Mouse (Mus musculus) telencephalon, adult 2 months (tissue): ENCODE data around the gene Zfp64.
A peak's percentile ranks its signal among the peaks of the same experiment; 100 is the strongest.
"Not testable (repeated sequence)": the region's sequence is repeated elsewhere in the genome, so short reads cannot be mapped to it uniquely, and the experiment has no call there.

Source experiments
- DNase-seq: peaks from one replicate; pipeline ENCODE4 v3.0.0-alpha.2; 2011; ENCODE audit warnings: low read depth, low spot score

The Zfp64 gene

GRCm38 (mm10) chr2:168895531-168895930 lies 59.9 kb downstream of the Zfp64 start:
- DNase-seq = peak; percentile 42

GRCm38 (mm10) chr2:168894738-168895137 lies 60.6 kb downstream of the Zfp64 start:
- no peak for DNase-seq

GRCm38 (mm10) chr2:168892057-168892456 lies 63.3 kb downstream of the Zfp64 start:
- no peak for DNase-seq

GRCm38 (mm10) chr2:168884641-168885040 lies 70.7 kb downstream of the Zfp64 start:
- DNase-seq = no peak

GRCm38 (mm10) chr2:168882997-168883396 lies 72.4 kb downstream of the Zfp64 start:
- no peak for DNase-seq

DNA sequence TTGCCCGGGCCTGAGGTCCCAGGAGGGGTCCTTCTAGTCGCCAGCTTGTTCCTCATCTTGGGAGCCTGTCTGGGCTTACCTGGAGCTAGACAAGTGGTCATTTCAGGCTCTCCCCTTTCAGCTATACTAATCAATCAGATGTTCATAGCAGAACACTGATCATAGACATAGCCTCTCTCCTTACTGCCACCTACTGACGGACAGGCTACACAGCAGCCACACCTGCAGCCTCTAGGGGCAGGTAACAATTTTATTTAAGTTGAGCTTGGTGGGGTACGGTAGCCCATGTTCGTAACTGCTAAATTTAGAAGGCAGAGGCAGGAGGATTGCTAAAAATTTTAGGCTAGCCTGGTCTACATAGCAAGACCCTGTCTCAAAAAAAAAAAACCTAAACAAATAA lies 73.5 kb downstream of the Zfp64 start:
- DNase-seq = no peak

DNA sequence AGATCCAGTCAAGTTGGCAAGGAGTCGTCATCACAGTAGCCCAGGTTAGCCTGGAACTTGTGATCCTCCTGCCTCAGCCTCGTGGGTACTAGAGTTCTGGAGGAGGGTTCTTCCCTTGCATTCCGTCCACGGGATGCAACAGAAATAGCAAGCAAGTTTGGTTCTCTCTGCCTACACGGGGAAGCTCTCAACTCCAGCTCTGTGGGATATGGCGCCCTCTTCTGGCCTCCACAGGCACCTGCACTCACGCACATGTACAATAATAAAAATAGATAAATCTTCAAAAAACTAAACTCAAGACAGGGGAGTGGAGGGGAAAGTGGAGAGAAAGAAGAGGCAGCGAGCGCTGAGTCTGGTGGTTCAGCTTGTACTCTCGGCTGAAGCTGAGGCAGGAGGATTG lies 75.8 kb downstream of the Zfp64 start:
- DNase-seq = no peak

DNA sequence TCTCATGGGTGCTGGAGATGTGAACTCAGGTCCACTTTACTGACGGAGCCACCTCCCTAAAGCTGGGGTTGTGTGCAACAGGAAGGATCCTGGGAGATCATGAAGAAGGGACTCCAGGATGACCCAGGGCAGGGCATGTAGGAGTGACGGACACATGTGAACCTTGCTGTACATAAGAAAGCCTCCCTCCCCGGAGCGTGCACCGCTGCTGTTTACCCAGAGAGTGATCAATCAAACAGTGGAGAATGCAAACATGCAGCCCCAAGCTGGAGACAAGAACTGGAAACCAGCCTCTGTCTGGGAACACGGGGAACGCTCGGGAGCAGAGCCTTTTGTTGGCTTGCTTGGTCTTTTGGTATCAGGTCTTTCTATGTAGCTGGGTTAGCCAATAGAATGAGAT lies 76.7 kb downstream of the Zfp64 start:
- no peak for DNase-seq

- no peak for DNase-seq
Observed at GRCm38 (mm10) chr2:168878158-168878557, 77.2 kb downstream of the Zfp64 start.

- DNase-seq = no peak
Observed at GRCm38 (mm10) chr2:168876631-168877030, 78.8 kb downstream of the Zfp64 start.

GRCm38 (mm10) chr2:168874498-168874897 lies 80.9 kb downstream of the Zfp64 start:
- DNase-seq = no peak

- no peak for DNase-seq
Observed at GRCm38 (mm10) chr2:168871767-168872511, 83.4 kb downstream of the Zfp64 start.

DNA sequence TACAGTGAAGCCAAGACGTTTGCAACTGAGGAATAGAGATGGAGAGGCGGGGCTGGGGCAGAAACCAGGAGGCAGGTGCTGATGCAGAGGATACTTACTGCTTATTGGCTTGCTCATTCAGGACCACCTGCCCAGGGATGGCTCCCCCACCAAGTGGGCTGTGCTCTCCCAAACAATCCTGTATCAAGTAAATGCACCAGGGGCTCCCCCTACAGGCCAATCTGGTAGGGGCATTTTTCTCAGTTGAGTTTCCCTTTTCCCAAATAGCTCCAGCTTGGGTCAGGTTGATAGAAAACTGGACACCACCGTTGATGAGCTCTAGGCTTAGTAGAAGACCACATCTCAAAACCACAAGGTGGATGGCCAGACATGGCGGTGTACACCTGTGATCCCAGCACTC lies 84.9 kb downstream of the Zfp64 start:
- DNase-seq = no peak

DNA sequence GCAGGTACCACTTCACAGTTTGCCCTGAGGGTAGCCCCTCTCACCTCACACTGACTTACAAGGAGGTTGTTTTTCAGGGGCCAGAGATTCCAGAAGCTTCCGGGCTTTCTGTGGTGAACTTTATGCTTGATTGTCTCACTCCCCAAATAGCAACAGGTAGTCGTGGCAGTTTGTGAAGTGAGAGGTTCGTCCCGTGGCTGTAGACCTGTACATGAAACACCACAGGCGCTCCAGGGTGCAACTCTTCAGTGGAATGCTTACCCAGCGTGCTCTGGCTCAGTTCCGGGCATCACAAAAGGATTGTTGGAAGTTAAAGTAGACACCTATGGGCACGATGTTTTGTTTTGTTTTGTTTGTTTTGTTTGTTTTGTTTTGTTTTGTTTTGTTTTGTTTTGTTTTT lies 88.4 kb downstream of the Zfp64 start:
- no peak for DNase-seq

GRCm38 (mm10) chr2:168866436-168866835 lies 89.0 kb downstream of the Zfp64 start:
- DNase-seq = no peak

- DNase-seq = no peak
Observed at GRCm38 (mm10) chr2:168864905-168865304, 90.5 kb downstream of the Zfp64 start.

DNA sequence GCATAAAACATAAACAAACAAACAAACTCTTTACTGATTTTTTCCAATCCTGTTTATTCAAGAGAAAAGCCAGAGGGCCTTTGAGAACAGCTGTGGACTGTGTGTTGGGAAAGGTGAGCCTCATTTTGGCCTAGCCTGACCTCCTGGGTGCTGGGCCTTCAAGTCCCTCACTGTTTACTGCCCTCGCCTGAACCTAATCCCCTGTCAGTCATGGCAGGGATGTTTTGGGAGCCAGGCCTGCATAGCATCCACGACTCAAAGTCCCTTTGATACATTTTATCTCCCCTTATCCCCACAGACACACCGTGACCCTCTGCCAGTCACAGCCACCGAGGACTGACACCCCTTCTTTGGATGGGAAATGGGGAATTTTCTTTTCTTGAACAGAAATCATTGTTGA lies 92.7 kb downstream of the Zfp64 start:
- no peak for DNase-seq

DNA sequence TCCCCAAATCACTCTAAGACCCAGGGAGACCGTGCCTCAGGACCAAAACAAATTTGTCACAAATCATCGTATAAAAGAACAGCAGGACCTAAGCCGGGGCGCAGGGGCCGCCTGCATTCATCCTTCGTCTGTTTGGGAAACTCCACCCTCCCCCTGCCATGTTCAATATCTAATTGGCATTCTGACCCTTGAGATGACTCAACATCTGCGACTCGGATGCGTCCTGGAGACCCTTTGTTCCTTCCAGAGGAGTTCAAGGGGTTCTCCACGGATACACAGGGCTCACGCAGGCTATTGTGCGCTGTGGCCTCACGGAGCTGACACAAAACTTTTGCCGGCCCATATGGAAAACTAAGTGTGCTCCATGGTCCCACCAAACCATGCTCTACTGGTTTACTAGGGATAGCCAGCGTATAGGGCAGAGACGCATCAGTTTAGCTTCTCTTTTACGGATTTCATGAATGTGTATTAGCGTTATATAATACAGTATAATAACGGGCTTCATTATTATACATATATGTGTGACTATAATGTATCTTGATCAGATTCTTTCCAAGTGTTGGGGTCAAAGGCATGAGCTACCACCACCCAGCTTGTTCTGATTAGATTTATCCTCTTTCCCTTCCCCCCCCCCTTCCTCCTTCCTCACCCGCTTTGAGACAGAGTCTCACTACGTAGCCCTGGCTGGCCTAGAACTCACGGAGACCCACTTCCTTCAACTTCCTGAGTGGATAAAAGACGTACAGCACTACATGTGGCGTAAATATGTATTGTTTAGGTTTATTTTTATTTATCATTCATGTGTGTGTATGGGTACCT lies 94.3 kb downstream of the Zfp64 start:
- DNase-seq = no peak

DNA sequence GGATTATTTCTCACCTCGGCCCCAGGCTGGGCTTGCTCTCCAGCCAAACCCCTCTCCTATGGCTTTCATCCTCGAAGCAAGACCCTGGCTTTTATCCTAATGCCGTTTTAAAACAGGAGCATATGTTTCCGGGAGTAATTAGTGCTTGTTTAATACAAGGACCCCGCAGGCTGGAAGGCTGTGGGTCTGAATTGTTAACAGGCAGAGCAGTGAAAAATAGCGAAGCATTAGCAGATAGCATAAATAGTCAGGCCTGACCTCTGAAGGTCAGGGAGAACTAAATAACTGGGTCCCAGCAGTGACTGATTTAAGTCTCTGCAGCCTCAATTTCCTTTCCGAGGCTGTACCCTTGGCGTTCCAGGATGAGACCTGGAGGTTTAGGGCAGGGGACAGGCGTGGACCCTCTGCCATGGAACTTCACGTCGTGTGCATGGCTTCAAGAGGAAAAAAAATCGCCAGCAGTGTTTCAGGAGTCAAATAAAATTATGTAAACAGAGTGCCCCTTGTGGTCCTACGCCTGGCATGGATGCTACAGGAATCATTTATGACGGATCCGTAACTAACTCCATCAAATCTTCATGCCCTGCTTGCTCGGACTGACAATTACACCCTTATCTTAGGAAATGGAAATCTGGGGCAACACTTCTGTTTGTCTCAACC lies 95.2 kb downstream of the Zfp64 start:
- DNase-seq = no peak

DNA sequence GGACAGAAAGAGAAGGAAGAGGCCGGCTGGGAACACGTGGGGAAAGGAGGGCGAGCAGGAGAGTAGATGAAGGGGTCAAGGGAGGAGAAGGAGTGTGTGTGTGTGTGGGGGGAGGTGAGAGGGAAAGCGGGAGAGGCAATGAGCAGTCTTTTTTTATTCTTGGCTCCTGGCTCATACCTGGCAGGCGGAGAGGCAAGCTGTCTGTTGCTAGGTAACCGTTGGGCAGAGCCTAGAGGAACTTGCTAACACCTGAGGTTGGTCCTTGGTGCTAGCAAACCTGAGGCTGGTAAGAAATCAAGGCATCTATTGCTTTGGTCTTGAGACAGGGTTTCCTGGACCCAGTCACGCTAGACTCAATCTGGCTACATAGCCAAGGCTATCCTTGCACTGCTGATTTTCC lies 98.7 kb downstream of the Zfp64 start:
- peak; percentile 19 for DNase-seq

DNA sequence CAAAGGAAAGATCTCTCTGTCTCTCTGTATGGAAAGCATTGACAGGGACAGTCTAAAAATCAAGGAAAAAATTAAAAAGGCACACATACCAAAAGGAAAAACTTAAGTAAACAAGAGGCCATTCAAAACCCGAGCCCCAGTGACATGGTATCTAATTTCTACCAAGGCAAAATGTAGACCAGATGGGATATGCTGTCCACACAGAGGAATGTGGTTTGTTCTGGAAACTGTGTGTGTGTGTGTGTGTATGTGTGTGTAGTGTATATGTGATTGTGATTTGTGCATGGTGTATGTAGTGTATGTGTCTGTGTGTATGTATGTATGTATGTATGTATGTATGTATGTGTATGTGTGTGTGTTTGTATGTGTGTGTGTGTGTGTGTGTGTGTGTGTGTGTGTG lies 100.6 kb downstream of the Zfp64 start:
- DNase-seq = no peak

GRCm38 (mm10) chr2:168853869-168854268 lies 101.5 kb downstream of the Zfp64 start:
- DNase-seq = not testable (repeated sequence)

DNA sequence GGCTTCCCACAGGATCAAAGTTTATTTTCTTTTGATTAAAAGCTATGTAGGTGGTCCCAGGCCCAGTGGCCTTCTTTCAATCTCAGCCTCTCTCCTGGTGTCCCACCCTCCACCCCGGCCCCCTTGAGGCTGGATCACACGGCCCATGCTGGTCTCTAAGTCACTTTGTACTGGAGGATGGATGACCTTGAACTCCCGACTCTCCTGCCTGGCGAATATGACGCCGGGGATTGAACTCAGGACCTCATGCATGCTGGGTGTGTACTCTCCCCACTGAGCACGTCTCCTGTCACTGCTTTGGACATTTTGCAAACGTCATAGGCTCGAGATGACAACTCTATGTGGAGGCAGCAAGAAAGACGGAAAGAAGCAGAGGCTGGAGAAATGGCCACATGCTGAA lies 103.8 kb downstream of the Zfp64 start:
- no peak for DNase-seq
